Mouse (Mus musculus): ENCODE measurements around the gene Baiap2l1.

GRCm38 (mm10) chr5:144251876-144252577 lies 105.9 kb downstream of the Baiap2l1 start:
- TF ChIP-seq CTCF (IDR thresholded peaks at IDR 0.05; ENCODE audit: extremely low read depth, insufficient read depth, low read length), result no peak
- TF ChIP-seq POLR2A (IDR thresholded peaks at IDR 0.05; ENCODE audit: extremely low read depth, insufficient read depth, low read length), result no peak
